Mouse (Mus musculus): ENCODE results near the gene Peak1. TPM values are rescaled to one million over a fixed set of nuclear protein-coding genes. Genes with fewer than 3 reads are reported as not detected.
"Not testable (repeated sequence)": the region's sequence is repeated elsewhere in the genome, so short reads cannot be mapped to it uniquely, and the experiment has no call there.

Gene Peak1
- 10 to 100 TPM; 55.7 to 60.8 (median 59.1) TPM for total RNA-seq (2022)

DNA sequence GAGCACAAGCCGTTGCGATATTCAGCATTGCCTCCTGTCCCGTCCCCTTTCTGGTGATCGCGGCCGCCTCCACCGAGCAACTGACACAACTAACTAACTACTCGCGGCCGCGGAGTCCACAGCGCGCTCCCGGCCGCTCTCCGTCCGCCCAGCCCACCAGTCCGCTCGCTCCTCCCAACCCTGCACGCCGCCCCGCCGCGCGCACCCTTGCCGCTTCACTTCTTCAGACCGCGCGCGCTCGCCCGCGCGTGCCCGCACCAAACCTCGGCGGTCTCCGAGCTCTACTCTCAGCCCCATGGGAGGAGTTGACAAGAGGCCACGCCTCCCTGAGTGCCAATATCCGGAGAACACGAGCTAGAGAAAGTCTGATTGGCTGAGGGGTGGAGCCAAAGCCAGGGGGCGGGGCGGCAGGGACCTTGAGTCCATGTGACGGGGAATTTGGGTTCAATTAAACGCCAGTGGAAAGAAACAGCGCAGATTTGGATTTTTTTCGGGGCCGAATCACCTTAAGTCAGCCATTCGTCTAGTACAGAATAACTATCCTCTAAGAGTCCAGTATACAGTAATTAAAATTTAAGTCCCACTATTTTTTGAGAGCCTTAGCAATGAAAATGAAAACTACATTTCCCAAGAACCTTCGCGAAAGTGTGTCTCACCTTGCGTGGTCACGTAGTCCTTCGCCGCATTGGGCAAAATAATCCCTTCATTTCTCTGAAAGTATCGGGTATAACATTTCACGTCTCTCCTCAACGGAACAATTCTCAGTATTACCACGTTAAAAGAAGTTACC lies at the start of gene Peak1, which contains the start of gene Hmg20a:
Gene Peak1, minus strand, starts transcription at position 120 of the 790 bp plus-strand sequence.
Gene Hmg20a, plus strand, starts transcription at position 662 of the 790 bp plus-strand sequence.
- DNase-seq (ENCODE audit: low spot score in 2 of 2): peak; percentile 100

DNA sequence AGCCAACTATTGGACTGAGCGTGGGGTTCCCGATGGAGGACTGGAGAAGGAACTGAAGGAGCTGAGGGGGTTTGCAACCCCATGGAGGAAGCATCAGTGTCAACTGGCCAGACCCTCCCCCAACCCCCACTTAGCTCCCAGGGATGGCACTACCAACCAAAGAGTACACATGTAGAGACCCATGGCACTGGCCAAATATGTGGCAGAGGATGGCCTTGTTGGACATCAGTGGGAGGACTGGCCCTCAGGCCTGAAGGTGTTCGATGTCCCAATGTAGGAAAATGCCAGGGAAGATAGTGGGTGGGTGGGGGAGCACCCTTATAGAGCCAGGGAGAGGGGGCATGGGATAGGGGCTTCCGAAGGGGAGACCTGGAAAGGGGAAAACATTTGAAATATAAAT lies 48.4 kb upstream of the Peak1 start:
- no peak for DNase-seq (ENCODE audit: low spot score in 2 of 2)

DNA sequence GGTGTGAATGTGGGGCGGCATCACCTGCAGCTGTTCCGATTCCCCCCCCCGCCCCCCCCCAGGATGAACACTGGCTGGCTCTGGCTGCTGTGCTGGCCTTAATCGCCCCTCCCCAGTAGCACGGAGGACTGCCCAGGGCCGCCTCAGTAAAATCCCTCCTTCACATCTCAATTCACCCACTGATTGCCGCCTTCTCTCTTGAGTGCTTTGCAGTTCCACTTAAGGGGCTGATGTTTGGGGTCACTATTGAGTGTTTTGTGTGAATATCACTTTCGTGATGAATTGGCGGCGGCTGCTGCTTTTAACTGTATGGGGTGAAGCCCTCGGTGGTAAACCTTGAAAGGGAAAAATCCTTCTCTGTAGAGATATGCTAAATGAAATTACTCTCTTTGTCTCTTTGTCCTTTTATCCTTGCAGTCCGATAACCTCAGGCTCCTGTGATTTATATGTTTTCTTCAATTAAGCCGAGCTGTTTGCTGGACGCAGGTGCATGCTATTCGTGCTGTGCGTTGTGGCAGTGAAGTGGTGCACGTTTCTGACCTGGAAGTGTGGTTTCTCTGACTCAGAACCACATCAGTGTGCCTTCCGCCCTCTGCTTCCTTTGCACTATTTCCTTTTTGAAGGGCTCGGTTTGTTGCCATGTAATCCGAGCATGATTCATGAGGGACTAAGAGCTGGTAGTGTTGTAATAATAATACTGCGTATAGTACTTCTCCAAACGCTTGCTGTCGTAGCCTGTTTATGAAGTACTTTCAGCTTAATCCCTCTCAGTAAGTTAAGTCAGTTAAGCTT lies 47.2 kb upstream of the Peak1 start:
- no peak for DNase-seq (ENCODE audit: low spot score in 2 of 2)

DNA sequence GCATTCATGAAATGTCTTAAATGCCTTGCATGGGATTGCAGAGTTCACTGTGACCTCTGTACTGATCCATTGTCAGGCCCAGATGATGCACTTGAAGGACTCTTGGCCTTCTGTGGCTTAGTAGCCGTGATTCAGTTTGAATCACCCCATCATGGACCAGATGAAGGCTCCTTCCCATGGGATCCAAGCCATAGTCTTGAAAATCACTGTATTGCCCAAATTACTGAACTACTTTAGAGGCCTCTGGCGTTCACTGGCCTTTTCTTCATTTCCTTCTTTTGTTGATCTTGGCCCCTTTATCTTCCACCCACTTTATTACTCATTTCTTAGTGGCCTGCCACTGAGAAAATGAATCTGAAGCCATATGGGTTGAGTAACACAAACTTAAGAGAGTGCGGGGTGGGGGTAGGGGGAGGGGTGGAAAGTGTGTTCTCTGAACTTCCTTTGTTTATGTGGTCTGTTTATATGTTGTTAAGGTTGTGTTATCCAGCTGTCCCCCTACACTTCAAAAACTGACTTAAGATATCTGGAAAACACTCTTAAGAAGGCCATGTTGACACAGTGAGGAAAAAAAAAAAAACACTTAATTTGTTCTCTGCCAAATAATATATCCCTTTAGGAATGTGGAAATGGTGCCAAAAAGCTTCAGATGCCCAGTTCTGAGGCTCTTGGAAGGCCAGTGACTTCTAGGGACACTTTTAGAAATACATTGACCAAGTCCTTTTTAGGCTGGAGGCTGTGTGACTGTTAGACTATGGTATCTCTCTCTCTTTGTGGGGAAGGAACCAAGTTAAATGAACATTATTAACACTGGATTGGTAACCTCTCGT lies 46.0 kb upstream of the Peak1 start:
- no peak for DNase-seq (ENCODE audit: low spot score in 2 of 2)

DNA sequence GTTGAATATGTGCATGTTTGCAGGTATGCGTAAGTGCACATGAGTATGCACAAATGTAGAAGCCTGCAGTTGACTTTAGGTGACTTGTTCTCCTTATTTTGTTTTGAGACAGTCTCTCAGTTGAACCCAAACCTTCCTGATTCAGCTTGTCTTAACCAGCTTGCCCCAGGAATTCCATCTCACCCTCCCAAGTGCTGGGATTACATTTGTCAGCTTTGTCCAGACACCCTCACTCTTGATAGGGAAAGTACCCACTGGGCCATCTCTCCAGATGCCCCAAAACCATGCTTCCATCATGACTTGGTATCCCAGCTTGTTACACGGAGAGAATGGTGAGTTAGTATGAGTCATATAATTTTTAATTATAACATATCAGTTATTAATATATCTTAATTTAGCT lies 45.2 kb upstream of the Peak1 start:
- no peak for DNase-seq (ENCODE audit: low spot score in 2 of 2)

DNA sequence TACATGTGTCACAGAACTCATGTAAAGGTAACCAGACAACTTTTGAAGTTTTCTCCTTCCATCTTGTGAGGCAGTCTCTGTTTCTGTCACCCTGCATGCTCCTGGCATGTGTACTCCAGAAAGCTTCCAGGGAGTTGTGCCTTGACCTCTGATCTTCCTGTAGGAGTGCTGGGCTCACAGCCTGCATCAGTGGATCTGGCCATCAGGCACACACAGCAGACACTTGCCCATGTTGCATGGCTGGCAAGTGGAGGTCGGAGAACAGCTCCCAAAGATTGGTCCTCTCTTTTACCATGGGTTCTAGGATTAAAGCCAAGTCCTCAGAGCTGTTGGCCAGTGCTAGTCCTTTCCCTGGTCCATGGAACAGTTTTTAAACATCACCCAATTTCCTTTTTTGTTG lies 44.7 kb upstream of the Peak1 start:
- DNase-seq (ENCODE audit: low spot score in 2 of 2): no peak

DNA sequence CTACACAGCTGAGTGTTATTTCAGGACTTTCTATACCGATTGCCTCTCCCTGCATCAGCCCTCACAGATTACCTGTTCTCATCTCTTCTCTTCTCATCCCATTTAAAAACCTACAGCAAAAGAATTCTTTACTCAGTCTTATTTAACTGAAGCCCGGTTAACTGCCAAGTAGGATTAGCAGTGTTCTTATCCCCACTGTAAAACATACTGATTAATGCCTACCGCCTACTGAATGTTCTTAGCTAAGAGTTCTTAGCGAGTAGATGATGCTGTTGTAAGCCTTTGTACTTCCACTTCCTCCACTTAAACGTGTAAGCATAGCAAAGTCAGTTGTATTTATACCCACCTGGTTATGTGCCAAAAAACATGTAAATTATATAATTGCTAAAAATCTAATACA lies 43.1 kb upstream of the Peak1 start:
- DNase-seq (ENCODE audit: low spot score in 2 of 2): no peak

DNA sequence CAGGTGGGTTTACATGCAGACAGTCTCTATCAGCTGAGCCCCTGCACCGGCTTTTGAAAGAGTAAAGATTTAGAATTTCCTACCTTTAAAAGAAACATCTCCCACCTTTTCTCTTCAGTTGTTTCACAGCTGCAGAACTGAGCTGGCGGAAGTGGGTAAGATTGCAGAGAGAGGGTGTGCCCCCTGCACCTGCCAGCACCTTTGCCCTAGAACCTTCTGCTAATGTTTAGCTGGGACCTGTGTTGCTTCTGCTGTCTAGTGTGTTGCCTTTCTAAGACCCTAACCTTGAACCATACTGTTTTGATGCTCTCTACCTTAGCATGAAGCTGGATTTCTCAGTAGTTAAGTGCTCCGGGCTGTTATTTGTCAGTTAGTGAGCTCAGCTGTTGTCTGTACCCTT lies 38.6 kb upstream of the Peak1 start:
- no peak for DNase-seq (ENCODE audit: low spot score in 2 of 2)

DNA sequence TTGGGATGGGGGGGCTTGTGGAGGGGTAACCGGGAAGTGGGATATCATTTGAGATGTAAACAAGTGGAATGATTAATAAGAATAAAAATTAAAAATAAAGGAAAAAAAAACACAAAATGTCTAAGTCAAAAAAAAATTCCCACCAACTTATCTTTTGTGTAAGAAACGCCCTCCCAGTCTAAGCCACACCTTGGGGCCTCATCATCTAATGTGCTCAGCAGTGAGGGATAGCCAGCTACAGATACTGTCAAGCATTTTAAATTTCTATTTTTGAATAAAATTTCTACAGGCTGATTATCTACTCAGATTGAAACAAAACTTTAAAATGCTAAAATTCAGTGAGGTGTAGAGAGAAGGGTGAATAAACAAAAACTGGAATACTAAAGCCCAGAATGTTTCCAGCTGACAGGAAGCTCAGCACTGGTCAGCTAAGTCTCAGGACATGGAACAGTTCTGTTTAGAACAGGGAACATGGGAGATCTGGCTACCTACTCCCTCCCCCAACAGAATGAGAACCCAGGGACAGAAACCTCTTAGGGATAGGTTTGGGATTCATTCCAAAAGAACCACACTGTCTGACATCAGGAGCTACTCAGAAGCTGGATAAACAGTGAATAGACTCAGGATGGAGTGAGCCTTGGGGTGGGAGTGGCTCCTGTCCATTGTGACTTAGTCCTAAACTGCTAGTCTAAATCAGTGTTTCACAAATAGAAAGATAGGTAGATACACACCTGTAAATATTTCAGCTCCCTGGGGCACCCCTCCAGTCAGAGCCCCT lies 35.4 kb upstream of the Peak1 start:
- no peak for DNase-seq (ENCODE audit: low spot score in 2 of 2)

DNA sequence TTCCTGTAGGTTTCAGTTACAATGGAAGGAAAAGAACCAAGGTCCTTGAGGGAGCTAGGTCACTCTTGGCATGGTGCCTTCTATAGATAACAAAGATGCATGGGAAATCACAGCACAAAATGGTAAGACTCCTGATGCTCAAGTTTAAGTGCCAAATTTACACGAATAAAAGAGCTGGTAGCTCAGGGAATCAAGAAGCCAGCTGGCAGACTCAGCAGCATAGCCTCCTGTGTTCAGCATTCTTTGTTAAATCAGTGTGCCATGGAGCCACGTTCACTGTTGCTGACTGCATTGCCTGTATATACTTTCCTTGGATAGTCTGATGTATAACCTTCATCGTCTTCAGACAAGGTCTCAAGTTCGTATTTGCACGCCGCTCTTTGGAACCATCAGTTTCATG lies 33.7 kb upstream of the Peak1 start:
- DNase-seq (ENCODE audit: low spot score in 2 of 2): peak in 1 of 2 experiments; percentile 16

DNA sequence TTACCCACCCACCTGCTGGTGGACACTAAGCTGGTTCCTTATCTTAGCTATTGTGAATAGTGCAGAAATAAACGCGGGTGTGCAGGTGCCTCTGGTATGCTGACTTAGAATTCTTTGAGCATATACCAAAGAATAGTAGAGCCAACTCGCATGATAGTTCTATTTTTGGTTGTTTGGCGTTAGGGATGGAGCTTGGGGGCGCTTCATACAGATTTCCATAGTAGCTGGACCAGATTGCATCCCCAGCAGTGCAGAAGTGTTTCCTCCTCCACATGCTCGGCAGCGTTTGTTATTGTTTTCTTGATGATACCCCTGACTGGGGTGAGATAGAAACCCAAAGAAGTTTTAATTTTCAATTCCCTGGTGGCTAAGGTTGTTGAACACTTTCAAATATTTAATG lies 21.8 kb upstream of the Peak1 start:
- no peak for DNase-seq (ENCODE audit: low spot score in 2 of 2)

DNA sequence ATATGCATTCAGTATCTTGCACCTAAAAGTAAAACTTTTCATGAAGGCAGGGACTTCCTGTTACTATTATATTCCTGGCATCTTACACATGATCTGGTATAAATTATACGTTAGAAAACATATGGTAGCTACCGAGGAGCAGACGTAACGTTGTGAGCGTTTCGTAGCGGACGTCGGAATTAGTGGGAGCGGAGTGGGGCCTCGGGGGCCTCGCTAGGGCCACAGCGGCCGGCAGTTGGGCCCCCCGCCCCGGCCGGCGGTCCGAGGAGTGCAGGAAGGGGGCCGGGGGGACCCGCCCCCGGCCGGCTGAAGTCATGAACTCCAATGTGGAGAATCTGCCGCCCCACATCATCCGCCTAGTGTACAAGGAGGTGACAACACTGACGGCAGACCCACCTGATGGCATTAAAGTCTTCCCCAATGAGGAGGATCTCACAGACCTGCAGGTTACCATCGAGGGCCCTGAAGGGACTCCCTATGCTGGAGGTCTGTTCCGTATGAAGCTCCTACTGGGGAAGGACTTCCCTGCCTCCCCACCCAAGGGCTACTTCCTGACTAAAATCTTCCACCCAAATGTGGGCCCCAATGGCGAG lies 19.5 kb upstream of the Peak1 start:
- DNase-seq (ENCODE audit: low spot score in 2 of 2): not testable (repeated sequence)

DNA sequence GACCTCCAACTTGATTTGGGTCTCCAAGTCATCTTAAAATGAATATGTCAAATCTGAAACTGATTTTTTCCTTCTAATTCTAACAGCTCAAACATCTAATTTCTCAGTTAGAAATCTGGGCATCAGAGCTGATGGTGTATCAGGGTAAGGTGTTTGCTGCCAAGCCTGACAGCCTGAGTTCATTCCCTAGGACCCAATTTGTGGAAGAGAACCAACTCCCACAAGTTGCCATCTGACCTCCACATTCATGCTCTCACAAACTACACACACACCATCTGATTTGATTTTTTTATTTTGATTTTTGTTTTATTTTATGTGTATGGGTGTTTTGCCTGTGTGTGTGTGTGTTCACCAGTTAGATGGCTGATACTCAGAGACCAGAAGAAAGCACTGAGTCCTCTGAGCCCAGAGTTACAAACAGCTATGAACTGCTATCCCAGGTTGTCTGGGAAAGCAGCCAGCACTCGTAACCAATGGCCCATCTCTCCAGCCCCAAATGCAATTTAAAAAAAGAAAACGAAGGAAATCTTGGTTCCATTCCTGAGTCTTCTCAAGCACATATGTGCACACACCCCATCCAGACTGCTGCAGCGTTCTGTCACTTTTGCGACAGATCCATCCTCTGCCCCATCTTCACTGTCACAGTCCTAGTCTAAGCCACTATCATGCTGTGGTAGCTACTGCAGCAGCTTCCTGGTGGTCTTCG lies 18.1 kb upstream of the Peak1 start:
- peak in 1 of 2 experiments; percentile 17 for DNase-seq (ENCODE audit: low spot score in 2 of 2)

DNA sequence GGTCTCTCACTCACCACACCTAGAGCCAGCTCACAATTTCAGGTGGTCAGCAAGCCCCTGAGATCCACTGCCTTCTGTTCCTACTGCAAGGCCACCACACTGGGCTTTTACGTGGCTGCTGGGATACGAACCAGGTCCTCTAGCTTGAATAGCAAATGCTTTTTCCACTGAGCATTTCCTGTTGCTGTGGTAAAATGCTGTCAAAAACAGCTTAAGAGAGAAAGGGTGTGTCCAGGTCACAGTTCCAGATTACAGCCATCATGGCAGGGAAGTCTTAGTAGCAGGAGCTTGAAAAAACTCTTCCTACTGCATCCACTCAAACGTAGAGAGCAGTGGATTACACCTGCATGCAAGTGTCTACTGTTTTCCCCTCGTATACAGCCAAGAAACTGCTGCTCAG lies 7.0 kb upstream of the Peak1 start:
- no peak for DNase-seq (ENCODE audit: low spot score in 2 of 2)

DNA sequence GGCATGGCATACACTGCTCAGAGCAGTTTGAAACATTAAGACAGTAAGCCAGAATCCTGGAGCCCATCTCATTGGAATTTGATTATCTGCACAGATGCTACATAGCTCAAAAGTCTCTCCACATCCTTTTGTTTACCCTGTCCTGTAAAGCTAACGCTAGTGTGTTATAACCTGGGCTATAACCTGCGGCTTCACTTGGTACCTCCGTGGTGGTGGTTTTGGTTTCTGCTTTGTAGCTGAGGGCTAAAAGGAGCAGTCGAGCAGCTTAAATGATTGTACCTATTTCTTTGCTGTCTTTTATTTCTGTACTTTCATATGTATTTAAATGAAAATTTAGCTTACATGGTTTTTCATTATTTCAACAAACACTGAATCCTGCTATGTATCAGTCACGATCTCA lies 4.1 kb upstream of the Peak1 start:
- DNase-seq (ENCODE audit: low spot score in 2 of 2): no peak

DNA sequence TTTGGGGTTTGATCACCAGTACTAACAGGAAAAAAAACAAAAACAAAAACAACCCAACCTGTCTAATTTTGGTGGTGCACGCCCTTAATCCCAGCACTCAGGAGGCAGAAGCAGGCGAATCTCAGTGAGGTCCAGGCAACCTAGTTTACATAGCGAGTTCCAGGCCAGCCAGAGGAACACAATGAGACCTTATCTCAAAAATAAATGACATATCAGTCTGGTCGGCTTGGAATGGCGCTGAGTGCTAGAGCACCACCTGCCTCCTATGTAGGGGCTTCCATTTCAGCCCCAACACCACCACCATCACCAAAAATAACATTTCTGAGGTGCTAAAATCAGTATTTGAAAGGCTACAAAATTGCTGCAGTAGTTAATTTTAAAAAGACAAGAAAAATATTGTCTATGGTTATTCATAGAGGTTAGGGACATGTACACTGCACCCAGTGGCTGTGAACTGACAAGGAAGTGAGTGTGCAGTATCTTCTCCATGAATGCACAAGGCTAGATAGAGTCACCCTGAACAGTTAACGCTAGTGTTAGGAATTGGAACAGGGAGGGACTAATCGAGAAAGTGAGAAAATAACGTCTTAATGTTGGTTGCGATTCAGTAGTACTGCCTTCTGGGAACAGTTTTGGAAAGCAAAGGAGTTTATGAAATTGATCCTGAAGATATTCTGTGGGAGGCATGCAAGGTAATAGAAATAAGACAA lies 3.2 kb upstream of the Peak1 start:
- no peak for DNase-seq (ENCODE audit: low spot score in 2 of 2)

DNA sequence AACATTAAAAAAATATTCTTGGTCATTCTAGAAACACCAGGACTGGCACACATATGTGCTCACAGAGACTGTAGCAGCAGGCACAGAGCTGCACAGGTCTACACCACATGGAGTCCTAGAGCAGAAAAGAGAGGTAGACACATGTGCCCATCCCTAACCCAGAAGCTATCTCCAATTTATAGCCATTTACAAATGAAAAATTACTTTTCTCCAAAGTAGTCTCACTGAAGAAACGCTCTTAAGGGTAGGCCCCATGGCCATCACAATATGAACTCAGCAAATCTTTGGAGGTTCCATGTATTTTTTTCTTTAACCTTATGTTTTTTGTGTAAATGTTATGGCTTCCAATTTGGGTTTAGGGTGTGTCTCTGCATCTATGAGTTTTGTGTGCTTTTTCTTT lies 2.4 kb upstream of the Peak1 start:
- no peak for DNase-seq (ENCODE audit: low spot score in 2 of 2)

DNA sequence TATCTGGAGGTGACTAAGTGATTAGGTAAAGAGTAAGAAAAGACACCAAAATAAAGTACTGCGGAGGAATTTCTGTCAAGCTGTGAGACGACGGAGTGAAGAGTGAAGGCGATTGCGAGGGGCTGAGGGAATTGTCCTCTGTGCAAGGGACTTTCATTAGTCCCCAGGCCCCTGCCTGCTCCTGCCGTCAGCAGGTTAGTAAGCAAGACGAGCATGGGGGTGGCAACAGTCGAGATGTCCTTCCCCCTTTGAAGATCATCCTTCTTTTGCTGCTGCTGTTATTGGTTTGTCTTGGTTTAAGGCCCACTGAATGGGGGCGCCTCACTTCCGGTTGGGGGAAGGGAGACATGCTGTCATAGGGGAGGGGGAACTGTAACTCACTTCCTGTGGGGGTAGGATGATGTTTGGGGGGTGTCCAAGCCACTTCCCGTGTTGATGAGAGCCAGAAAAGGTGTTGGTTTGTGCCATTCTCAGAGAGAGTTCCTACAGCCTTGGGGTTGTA lies 922 bp upstream of the Peak1 start:
- peak; percentile 68 to 81 for DNase-seq (ENCODE audit: low spot score in 2 of 2)

DNA sequence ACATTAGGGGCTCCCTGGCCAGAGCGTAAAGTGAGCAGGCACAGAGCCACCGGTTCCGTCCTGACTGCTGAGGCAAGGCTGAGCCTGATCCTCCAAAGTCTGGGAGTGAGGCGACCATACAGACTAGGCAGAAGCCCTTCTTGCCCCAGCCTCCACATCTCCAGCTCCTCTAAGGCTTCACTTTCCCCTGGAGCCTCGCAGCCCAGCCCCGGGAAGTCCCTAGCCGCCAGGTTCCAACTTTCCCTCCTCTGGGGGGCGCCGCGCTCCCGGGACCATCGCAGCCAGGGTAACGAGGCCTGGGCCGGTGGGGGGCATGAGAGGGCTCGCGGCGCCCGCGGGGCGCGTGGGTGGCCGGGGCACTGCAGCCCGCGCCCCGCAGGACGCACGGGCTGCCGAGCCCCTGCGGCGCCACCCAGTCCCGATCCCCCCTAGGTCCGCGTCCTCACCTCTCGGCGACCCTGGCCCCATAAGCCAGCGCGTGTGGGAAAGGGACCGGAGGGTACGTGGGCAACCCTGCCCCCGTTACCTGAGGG lies 386 bp downstream of the Peak1 start:
- DNase-seq (ENCODE audit: low spot score in 2 of 2): peak; percentile 55 to 70

Measured in layer of hippocampus, adult 8-10 months (tissue).